Mouse (Mus musculus) stomach, embryonic 14.5 days (tissue): ENCODE data around the gene Gm20521. TPM values are rescaled to one million over a fixed set of nuclear protein-coding genes. Genes with fewer than 3 reads are reported as not detected.
A peak's percentile ranks its signal among the peaks of the same experiment; 100 is the strongest.

Experiments used
- ATAC-seq: fragments of 200-750 bp; cut with Nextera tagmentation; 2 replicates; pipeline ENCODE4 v1.8.0; 2017; ENCODE audit warnings: low read depth, moderate TSS enrichment; ENCODE audit not compliant: insufficient number of reproducible peaks, insufficient read depth, low FRiP score
- H3K27ac ChIP-seq: fragments of 300-500 bp; sonication (generic); 2 replicates; pipeline ENCODE4 v1.5.1; 2014; ENCODE audit warnings: mild to moderate bottlenecking, low read length, moderate library complexity, mixed read lengths
- H3K27me3 ChIP-seq: fragments of 300-500 bp; sonication (generic); 2 replicates; pipeline ENCODE4 v1.6.1; 2014; ENCODE audit warnings: low read length, control low read depth, mixed read lengths; ENCODE audit not compliant: control insufficient read depth, insufficient read depth
- H3K36me3 ChIP-seq: fragments of 300-500 bp; sonication (generic); 2 replicates; pipeline ENCODE4 v1.6.1; 2014; ENCODE audit warnings: mild to moderate bottlenecking, control low read depth, low read length, moderate library complexity, mixed read lengths; ENCODE audit not compliant: control insufficient read depth, insufficient read depth
- H3K4me1 ChIP-seq: fragments of 300-500 bp; sonication (generic); 2 replicates; pipeline ENCODE4 v1.6.1; 2014; ENCODE audit warnings: low read length, control low read depth, mixed read lengths; ENCODE audit not compliant: control insufficient read depth, insufficient read depth
- H3K4me2 ChIP-seq: fragments of 300-500 bp; sonication (generic); replicated peaks from 2 replicates; pipeline ENCODE4 v1.6.1; 2014; ENCODE audit warnings: low read depth, low read length, control low read depth
- H3K4me3 ChIP-seq: fragments of 300-500 bp; sonication (generic); 2 replicates; pipeline ENCODE4 v1.5.1; 2014; ENCODE audit warnings: low read depth, low read length, control low read depth
- H3K9ac ChIP-seq: fragments of 300-500 bp; sonication (generic); replicated peaks from 2 replicates; pipeline ENCODE4 v1.6.1; 2014; ENCODE audit warnings: low read depth, mild to moderate bottlenecking, control low read depth, low read length, moderate library complexity, mixed read lengths
- H3K9me3 ChIP-seq: fragments of 300-500 bp; sonication (generic); 2 replicates; pipeline ENCODE4 v1.6.1; 2016; ENCODE audit warnings: low read depth, low read length, control low read depth; ENCODE audit not compliant: control insufficient read depth
- WGBS: fragments of 180-500 bp; shearing (Covaris S2); extraction: QIAGEN DNeasy Blood & Tissue Kit; methylation state at CpG from one replicate; pipeline ENCODE4 v1.1.7; 2014; 5-methylcytosine and 5-hydroxymethylcytosine counted together
- polyA plus RNA-seq: library from polyadenylated mRNA; unstranded; fragments of >200 nt; fragmentation: Nextera tagmentation; extraction: Ambion mirVana; gene quantifications from 2 replicates; pipeline ENCODE4 v1.2.1, GENCODE M21; 2014

Gm20521 gene
- not detected in 2 replicates for polyA plus RNA-seq

DNA sequence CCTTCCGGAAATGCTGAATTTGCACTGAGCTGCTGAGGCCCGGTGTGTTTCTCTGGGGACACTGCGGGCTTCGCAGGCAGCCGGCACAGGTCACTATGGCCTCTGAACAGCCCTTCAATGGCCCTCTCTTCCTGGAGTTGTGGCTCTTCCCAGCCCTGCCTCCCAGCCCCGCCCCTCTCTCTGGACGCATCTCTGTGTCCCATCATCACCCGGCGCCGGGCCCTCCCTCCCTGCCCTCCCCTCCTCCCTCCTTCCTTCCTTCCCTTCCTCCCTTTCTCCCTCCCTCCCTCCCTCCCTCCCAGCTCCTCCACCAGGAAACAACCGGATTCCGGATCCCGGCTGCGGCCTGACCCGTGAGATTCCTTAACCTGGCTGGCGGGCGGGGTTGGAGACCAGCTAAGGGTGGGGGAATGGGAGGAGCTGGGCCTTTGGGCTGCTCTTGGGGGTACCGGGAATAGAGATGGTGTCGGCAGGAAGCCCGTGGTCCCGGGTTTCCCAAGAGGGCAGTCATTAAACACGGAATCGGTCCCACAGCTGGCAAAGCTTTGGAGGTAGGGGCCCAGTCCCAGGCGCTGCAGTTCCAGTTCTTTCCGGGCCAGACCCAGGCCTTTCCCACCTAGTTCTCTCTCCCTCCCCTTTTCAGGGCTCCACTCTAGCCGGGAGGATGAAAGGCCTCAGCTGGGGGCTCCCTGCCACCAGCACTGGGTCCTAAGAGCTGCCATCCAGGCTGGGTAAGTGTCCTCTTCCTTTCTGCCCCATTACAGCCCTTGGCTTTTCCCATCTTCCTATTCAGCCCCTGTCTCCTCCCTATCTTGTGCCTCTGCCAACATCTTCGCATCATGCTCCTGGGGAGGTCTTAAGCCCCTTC, at the start of gene Gm20521, which contains the start of gene Bcl2l2:
Gene Gm20521, plus strand, starts transcription at position 288 of the 868 bp plus-strand sequence.
Gene Bcl2l2, plus strand, starts transcription at position 224 of the 868 bp plus-strand sequence.
- Histone ChIP-seq H3K36me3 (peaks cover 12% of the 10 kb centered on the region; the same call in 1 of the 2 replicates), H3K27me3 (no peaks in the 10 kb centered on the region), H3K4me3 (peak within 1 kb of the TSS; percentile 73), H3K27ac (peak within 1 kb of the TSS; percentile 97), H3K9ac (peak within 1 kb of the TSS; percentile 79), H3K9me3 (no peaks in the 10 kb centered on the region), H3K4me2 (peak within 1 kb of the TSS; percentile 84), H3K4me1 (peaks cover 16% of the 10 kb centered on the region)
- peak; percentile 84 for ATAC-seq
- under 1% methylated on average over 27 of the region's 27 CpGs for WGBS

DNA sequence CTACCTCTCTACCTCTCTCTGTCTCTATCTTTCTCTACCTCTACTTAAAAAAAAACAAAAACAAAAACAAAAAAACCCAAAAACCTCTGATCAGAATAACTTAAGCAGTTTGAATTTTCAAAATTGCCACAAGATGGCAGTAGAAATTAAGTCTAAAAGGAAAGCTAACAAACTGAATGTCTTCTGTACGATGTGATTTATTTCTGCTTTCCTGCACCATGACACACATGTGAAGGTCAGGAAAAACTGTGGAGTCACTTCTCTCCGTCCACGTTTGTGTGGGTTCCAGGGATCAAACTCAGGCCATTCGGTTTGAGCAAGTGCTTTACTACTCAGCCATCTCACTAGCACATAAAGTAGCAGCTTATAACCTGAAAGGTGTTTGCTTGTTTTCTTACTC, 39.8 kb upstream of the Gm20521 start:
- no peak overlapping the region for H3K27ac ChIP-seq
- no peaks in the 10 kb centered on the region for H3K27me3 ChIP-seq
- no peak overlapping the region for H3K4me2 ChIP-seq
- H3K4me1 ChIP-seq = no peaks in the 10 kb centered on the region
- no peak overlapping the region for H3K9ac ChIP-seq
- 1% methylated on average over 4 of the region's 4 CpGs for WGBS
- H3K9me3 ChIP-seq = no peaks in the 10 kb centered on the region
- H3K4me3 ChIP-seq = no peak overlapping the region
- no peak for ATAC-seq
- no peaks in the 10 kb centered on the region for H3K36me3 ChIP-seq

DNA sequence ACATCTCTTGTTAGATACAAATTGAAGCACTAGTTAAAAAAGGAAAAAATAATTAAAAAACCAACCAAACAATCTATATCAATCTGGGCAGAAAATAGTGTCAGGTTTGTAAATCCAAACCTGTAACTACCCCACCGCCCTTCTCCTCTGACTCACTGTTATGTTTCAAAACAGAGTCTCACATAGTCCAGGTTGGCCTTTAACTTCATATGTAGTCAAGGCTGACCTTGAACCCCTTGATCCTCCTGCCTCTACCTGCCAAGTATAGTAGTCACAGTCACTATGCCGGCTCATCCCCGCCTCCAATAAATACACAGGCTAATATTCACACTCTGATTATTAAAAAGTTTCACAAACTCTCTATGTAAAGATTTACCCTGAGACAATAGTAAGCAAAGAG, 27.5 kb upstream of the Gm20521 start:
- peaks cover 20% of the 10 kb centered on the region; the same call in 1 of the 2 replicates for H3K36me3 ChIP-seq
- WGBS = 95% methylated on average over 3 of the region's 3 CpGs
- H3K9me3 ChIP-seq = no peaks in the 10 kb centered on the region
- no peaks in the 10 kb centered on the region for H3K4me1 ChIP-seq
- no peak overlapping the region for H3K9ac ChIP-seq
- H3K27ac ChIP-seq = no peak overlapping the region
- no peak for ATAC-seq
- H3K4me3 ChIP-seq = no peak overlapping the region
- no peak overlapping the region for H3K4me2 ChIP-seq
- H3K27me3 ChIP-seq = no peaks in the 10 kb centered on the region

DNA sequence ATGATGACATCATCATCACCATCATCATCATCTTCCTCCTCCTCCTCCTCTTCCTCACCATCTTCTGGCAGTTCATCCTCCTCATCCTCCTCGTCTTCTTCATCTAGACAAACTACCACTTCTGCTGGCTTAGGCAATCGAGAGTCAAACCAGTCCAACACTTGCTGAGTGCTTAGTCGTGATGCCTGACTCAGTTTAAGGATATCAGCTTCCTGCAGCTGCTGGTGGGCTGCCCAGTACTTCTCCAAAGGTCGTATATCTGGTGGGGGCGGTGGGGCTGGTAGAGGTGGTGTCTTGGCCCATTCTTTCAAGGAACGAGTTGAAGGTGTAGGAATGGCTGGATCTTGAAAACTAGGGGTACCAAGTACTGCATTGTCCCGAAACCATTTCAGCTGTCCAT, 26.5 kb upstream of the Gm20521 start:
- Histone ChIP-seq H3K36me3 (peaks cover 20% of the 10 kb centered on the region; the same call in 1 of the 2 replicates), H3K9me3 (no peaks in the 10 kb centered on the region), H3K27ac (no peak overlapping the region), H3K9ac (no peak overlapping the region), H3K4me3 (no peak overlapping the region), H3K4me2 (no peak overlapping the region), H3K4me1 (no peaks in the 10 kb centered on the region), H3K27me3 (no peaks in the 10 kb centered on the region)
- ATAC-seq = no peak
- 82% methylated on average over 7 of the region's 7 CpGs for WGBS

DNA sequence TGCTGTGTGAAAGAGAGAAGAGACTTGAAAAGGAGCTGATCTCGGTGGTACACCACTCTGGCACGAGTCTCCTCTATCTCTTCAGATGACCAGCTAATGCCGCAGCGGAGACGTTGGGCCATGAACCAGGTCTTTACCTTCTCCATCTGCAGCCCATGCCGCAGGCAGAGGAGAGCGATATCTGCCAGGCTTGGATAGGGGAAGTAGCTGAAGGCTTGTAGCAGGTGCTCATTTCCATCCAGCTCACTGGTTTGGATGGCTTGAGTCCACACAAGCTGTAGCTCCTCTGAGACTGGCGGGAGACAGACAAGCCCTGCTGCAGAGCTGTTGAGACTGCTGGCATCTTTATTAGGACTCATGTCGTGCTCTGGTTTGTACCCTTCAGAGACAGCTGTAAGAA, 25.4 kb upstream of the Gm20521 start:
- H3K4me3 ChIP-seq = no peak overlapping the region
- H3K4me2 ChIP-seq = no peak overlapping the region
- no peak for ATAC-seq
- no peaks in the 10 kb centered on the region for H3K27me3 ChIP-seq
- no peaks in the 10 kb centered on the region for H3K9me3 ChIP-seq
- 90% methylated on average over 9 of the region's 9 CpGs for WGBS
- no peaks in the 10 kb centered on the region for H3K4me1 ChIP-seq
- H3K27ac ChIP-seq = no peak overlapping the region
- no peak overlapping the region for H3K9ac ChIP-seq
- peaks cover 20% of the 10 kb centered on the region; the same call in 1 of the 2 replicates for H3K36me3 ChIP-seq

DNA sequence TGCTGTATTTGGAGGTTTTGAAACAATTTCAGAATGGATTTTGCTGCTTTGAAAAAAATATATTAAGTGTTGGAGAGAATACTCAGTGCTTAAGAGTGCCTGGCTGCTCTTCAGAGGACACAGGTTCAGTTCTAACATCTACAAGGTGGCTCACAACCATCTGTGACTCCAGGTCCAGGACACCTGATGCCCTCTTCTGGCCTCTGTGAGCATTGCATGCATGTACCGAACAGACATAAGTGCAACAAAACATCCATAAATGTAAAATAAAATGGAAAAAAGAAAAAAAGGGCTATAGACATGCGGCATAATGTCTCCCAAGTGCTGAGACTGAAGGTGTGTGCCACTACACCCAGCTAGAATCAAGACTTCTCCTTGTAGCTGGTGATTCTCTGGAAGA, 22.7 kb upstream of the Gm20521 start:
- peaks cover 16% of the 10 kb centered on the region; the same call in 1 of the 2 replicates for H3K36me3 ChIP-seq
- no peaks in the 10 kb centered on the region for H3K27me3 ChIP-seq
- 51% methylated on average over 2 of the region's 2 CpGs for WGBS
- no peak overlapping the region for H3K4me2 ChIP-seq
- no peaks in the 10 kb centered on the region; the same call in 1 of the 2 replicates for H3K4me1 ChIP-seq
- no peaks in the 10 kb centered on the region for H3K9me3 ChIP-seq
- no peak overlapping the region for H3K4me3 ChIP-seq
- no peak for ATAC-seq
- H3K27ac ChIP-seq = no peak overlapping the region
- no peak overlapping the region for H3K9ac ChIP-seq

DNA sequence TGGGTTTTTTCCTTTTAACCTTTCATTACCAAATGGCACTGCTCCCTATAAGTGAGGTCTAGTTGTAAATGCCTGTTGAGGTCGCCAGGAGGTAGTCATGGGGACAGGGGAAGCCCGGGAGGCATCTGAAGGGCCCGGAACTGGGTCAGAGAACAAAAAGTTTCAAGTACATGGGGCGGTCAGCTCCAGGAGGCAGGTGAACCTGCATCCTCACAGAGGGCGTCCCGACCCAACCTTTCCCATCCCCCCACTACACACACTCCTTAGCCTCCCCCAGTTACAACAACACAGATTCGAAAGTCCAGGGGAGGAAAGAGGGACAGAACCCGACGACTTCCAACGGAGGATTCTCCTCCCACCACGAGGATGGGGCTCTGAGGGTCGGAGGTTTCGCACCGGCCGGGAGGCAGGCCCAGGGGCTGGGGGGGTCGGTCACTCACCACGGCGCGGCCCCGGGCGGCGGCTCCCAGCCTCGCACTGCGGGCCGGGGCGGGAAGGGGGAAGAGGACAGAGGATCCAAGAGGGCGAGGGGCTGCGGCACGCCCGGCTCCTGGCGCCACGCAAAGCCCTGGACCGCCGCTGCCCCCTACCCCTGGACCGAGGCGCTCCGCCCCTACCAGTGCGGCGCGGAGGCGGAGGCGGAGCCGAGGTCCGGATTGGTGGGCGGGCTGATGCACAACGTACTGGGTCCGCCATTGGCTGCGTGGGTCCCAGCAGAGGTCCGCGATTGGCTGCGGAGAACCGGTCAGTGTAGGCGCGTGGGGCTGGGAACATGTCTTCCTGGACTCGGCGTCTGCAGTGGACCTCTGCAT, 19.5 kb upstream of the Gm20521 start:
- Histone ChIP-seq H3K4me2 (peak overlapping the region; percentile 69), H3K27me3 (no peaks in the 10 kb centered on the region), H3K36me3 (no peaks in the 10 kb centered on the region), H3K9me3 (no peaks in the 10 kb centered on the region), H3K27ac (peak overlapping the region; percentile 53; the same call in 1 of the 2 replicates), H3K9ac (peak overlapping the region; percentile 60), H3K4me1 (no peaks in the 10 kb centered on the region; the same call in 1 of the 2 replicates), H3K4me3 (peak overlapping the region; percentile 76)
- WGBS = 1% methylated on average over 46 of the region's 56 CpGs
- ATAC-seq = peak; percentile 100

DNA sequence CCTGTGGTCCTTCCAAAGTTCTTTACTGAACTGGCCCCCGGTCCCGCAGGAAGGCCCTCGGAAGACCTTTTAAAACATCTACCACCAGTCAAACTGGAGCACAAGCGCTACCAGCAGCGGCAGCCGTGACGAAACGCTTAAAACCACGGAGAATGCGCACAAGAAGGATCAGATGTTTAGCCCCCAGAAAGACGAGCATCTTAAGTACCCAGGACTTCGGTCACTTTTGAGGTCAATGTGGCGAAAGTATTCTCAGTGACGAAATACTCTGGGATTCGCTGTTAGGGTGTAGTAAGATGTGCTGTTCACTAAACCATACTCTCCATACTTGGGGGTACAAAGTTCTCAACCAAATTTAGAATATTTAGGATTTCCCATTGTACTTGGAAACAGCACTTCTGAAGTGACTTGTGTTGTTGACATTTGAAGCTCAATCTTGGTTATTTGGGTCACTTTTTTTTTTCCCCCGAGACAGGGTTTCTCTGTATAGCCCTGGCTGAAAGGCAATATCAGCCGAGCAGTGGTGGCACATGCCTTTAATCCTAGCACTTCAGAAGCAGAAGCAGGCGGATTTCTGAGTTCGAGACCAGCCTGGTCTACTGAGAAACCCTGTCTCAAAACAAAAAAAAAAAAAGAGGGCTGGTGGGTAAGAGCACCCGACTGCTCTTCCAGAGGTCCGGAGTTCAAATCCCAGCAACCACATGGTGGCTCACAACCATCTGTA, 18.8 kb upstream of the Gm20521 start:
- H3K36me3 ChIP-seq = no peaks in the 10 kb centered on the region
- H3K4me2 ChIP-seq = peak overlapping the region; percentile 69
- no peaks in the 10 kb centered on the region; the same call in 1 of the 2 replicates for H3K4me1 ChIP-seq
- peak overlapping the region; percentile 53; the same call in 1 of the 2 replicates for H3K27ac ChIP-seq
- peak overlapping the region; percentile 60 for H3K9ac ChIP-seq
- H3K4me3 ChIP-seq = peak overlapping the region; percentile 76
- no peaks in the 10 kb centered on the region for H3K27me3 ChIP-seq
- WGBS = 14% methylated on average over 21 of the region's 21 CpGs
- no peak for ATAC-seq
- no peaks in the 10 kb centered on the region for H3K9me3 ChIP-seq
